ENCODE assay signal across 8 mouse cellular contexts in genomic region chr5:38366650-38367470, GRCm38 (mm10). TPM values are rescaled to one million over a fixed set of nuclear protein-coding genes. Genes with fewer than 3 reads are reported as not detected.
DNase-seq lines count a peak whose midpoint lies in the region; ATAC-seq and TF ChIP-seq lines count a peak whose summit lies in the region.

No protein-coding gene starts in this region.

- no peak overlapping the region for H3K9ac ChIP-seq in forebrain, embryonic 15.5 days (replicated peaks)
- peak overlapping the region; percentile 29; the same call in 1 of the 2 replicates for H3K9ac ChIP-seq in stomach, embryonic 16.5 days (ENCODE audit: low read length)

- no peaks in the 10 kb centered on the region for H3K27me3 ChIP-seq in spleen, adult 2 months (ENCODE audit: control insufficient read depth, insufficient read depth, low read length)
- H3K27me3 ChIP-seq in forebrain, embryonic 15.5 days, result no peaks in the 10 kb centered on the region
- no peaks in the 10 kb centered on the region for H3K27me3 ChIP-seq in stomach, embryonic 16.5 days (ENCODE audit: control insufficient read depth, insufficient read depth, low read length)

- intact Hi-C loops in left cerebral cortex, postnatal 4 days (cut with DNase I), result no loop called here

- DNase-seq in spleen, adult 2 months (ENCODE audit: low read depth in 1 of 2, low spot score in 2 of 2), result no peak
- no peak for DNase-seq in spleen, postnatal 36 days (ENCODE audit: low spot score in 2 of 2)
- peak; percentile 55 for DNase-seq in heart, postnatal 4 days
- DNase-seq in left cerebral cortex, postnatal 4 days, result peak; percentile 50
- no peak for DNase-seq in right cerebral cortex, postnatal 4 days

- no peaks in the 10 kb centered on the region for H3K4me1 ChIP-seq in spleen, adult 2 months (ENCODE audit: control insufficient read depth, insufficient read depth, insufficient read length)
- peaks cover 10% of the 10 kb centered on the region for H3K4me1 ChIP-seq in forebrain, embryonic 15.5 days
- peaks cover 10% of the 10 kb centered on the region; the same call in 1 of the 2 replicates for H3K4me1 ChIP-seq in stomach, embryonic 16.5 days (ENCODE audit: control insufficient read depth, insufficient read depth, low read length)

- peak overlapping the region; percentile 21; the same call in 1 of the 2 replicates for H3K4me3 ChIP-seq in spleen, adult 2 months (ENCODE audit: extremely low read depth, insufficient read depth, insufficient read length)
- H3K4me3 ChIP-seq in forebrain, embryonic 15.5 days, result peak overlapping the region; percentile 20
- peak overlapping the region; percentile 37 for H3K4me3 ChIP-seq in stomach, embryonic 16.5 days (replicated peaks; ENCODE audit: low read length)

- TF ChIP-seq CTCF in spleen, adult 2 months (IDR thresholded peaks at IDR 0.05; ENCODE audit: extremely low read depth, insufficient read depth, insufficient read length, insufficient replicate concordance), result no peak

- no peaks in the 10 kb centered on the region for H3K9me3 ChIP-seq in forebrain, embryonic 15.5 days
- no peaks in the 10 kb centered on the region for H3K9me3 ChIP-seq in stomach, embryonic 16.5 days (replicated peaks; ENCODE audit: control insufficient read depth, low read length)

- TF ChIP-seq POLR2A in spleen, adult 2 months (IDR thresholded peaks at IDR 0.05; ENCODE audit: low read depth, low read length), result no peak

- H3K36me3 ChIP-seq in spleen, adult 2 months (ENCODE audit: control insufficient read depth, insufficient read depth, low read length), result no peaks in the 10 kb centered on the region
- no peaks in the 10 kb centered on the region for H3K36me3 ChIP-seq in forebrain, embryonic 15.5 days
- H3K36me3 ChIP-seq in stomach, embryonic 16.5 days (ENCODE audit: control insufficient read depth, insufficient read depth, low read length), result no peaks in the 10 kb centered on the region

- no peak overlapping the region for H3K27ac ChIP-seq in spleen, adult 2 months (ENCODE audit: insufficient read depth, low read length)
- H3K27ac ChIP-seq in forebrain, embryonic 15.5 days (replicated peaks), result no peak overlapping the region
- peak overlapping the region; percentile 48; the same call in 1 of the 2 replicates for H3K27ac ChIP-seq in stomach, embryonic 16.5 days (ENCODE audit: low read length)

- peak overlapping the region; percentile 41 for H3K4me2 ChIP-seq in forebrain, embryonic 15.5 days (replicated peaks)
- peak overlapping the region; percentile 60 for H3K4me2 ChIP-seq in stomach, embryonic 16.5 days (ENCODE audit: low read depth, low read length)

- peak; percentile 68; the same call in 1 of the 2 replicates for ATAC-seq in forebrain, embryonic 15.5 days (replicated peaks)
- ATAC-seq in megakaryocyte progenitor cell, adult 5-6 weeks (replicated peaks; ENCODE audit: poor library complexity), result peak; percentile 90
- ATAC-seq in stomach, embryonic 16.5 days (ENCODE audit: insufficient read depth, low FRiP score), result peak; percentile 79

- WGBS in spleen, adult 2 months, result 35% methylated on average over 18 of the region's 18 CpGs
- WGBS in forebrain, embryonic 15.5 days, result 8% methylated on average over 18 of the region's 18 CpGs
- WGBS in stomach, embryonic 16.5 days, result 10% methylated on average over 18 of the region's 18 CpGs

RNA-seq across cellular contexts. Expression of gene Drd5, which starts 47.7 kb away (rescaled TPM):
- polyA plus RNA-seq in spleen, adult 2 months (2012; rRNA removed), result 0.98 and 1.2 TPM in 2 replicates
- 0.33 and 0.34 TPM in 2 replicates for polyA plus RNA-seq in forebrain, embryonic 15.5 days (2015; fragmentation: Nextera tagmentation; extraction: Ambion mirVana)
- total RNA-seq in heart, postnatal 4 days (2021), result not detected
- total RNA-seq in left cerebral cortex, postnatal 4 days (2021), result 1 to 10 TPM; 1.3 to 1.4 TPM
- not detected in 2 replicates for total RNA-seq in megakaryocyte progenitor cell, adult 5-6 weeks (2015)
- total RNA-seq in megakaryocyte progenitor cell, adult 5-6 weeks (2017), result not detected in 2 replicates
- polyA plus RNA-seq in stomach, embryonic 16.5 days (2015; fragmentation: Nextera tagmentation; extraction: Ambion mirVana), result not detected in 2 replicates

Comparison
In these comparisons a context has a peak if more than half of its experiments do, and no peak if none do; other contexts are left out.
1. DNase-seq: peak in heart, postnatal 4 days (single experiment) and left cerebral cortex, postnatal 4 days (single experiment); none in spleen, adult 2 months (0 of 2), spleen, postnatal 36 days (0 of 2) and right cerebral cortex, postnatal 4 days (single experiment).
2. Peak in every context shown above with its lines, with median percentiles within 50 percentile points of each other: H3K4me3 ChIP-seq and ATAC-seq.